Mouse (Mus musculus): ENCODE measurements around the gene Ptpn3.

DNA sequence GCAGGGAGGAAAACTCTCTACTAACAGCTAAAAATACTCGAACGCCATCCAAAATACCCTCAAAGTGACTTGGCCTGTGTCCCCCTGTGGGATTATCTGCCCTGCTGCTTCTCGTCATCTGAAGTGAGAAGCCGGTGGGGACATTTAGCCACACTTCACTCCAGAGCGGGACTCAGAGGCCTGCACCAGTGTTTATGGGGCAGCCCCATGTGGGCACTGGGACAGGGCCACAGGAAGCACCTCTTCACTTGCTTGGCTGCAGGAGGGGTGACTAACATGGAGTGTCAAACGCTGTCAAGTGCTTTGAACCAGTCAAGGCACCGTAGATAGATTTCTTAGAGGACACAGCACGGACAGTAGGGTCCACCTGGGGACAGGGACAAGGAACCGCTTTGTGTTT is 35.2 kb downstream of the Ptpn3 start:
- no peak for TF ChIP-seq CTCF (IDR thresholded peaks at IDR 0.05; ENCODE audit: low read depth)
- no peak for TF ChIP-seq EP300 (IDR thresholded peaks at IDR 0.05; ENCODE audit: low read depth)
